Mouse (Mus musculus): ENCODE measurements at regions not wholly inside any gene's neighbourhood (a gene's known extent, or its start where the extent isn't known, plus 50 kb on each side); places are given as distances from the start of the nearest gene placed in this dataset.

DNA sequence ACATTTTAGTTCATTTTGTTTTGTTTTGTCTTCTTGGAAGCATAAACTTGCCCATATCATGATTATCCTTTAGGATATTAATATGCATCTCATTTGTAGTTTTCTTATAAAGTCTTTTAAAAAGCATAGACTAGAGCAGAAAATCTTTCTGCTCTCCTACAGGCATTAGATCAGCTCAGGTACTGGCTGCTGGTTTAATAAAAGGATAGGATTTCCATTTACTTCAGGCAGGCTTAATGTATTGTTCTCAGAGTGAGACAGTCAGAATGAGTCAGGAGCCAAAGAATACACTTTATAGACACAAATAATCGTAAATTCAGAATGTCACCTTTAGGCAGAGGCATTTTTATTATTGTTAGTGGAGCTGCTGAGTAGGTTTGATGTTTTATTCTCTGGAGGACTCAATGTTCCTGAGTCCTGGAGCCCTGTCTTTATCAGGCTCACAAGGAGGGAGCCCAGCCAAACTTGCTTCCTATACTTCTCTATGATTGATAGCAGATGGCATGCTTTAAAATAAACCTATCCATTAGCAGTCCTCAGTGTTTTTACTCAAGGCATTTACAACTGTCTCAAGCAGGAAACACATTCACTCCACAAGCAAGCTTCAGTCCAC, 469.5 kb upstream of the Zeb2 start:
- no peak overlapping the region for H3K27ac ChIP-seq (ENCODE audit: control insufficient read depth, low read depth, low read length)
- H3K79me2 ChIP-seq (ENCODE audit: control insufficient read depth, insufficient read depth, low read length, poor library complexity), result no peaks in the 10 kb centered on the region
- H3K36me3 ChIP-seq (ENCODE audit: control insufficient read depth in 1 of 2, insufficient read depth in 2 of 2, low read length in 2 of 2), result no peaks in the 10 kb centered on the region
- TF ChIP-seq CHD1 (IDR thresholded peaks at IDR 0.05; ENCODE audit: low read depth, low read length) (no peak), CHD2 (IDR thresholded peaks at IDR 0.05; ENCODE audit: low read length) (no peak), POLR2AphosphoS2 (IDR thresholded peaks at IDR 0.05; ENCODE audit: low read length) (no peak), TAL1 (IDR thresholded peaks at IDR 0.05; ENCODE audit: low read length) (no peak), ZMIZ1 (IDR thresholded peaks at IDR 0.05; ENCODE audit: low read depth, low read length) (no peak), UBTF (IDR thresholded peaks at IDR 0.05; ENCODE audit: borderline replicate concordance, insufficient read depth, low read depth, low read length) (no peak)
- DNase-seq (ENCODE audit: low read depth, low spot score), result no peak
- no peak overlapping the region for H3K9ac ChIP-seq (ENCODE audit: control insufficient read depth, low read depth, low read length, poor library complexity, severe bottlenecking)
- no peaks in the 10 kb centered on the region for H3K4me1 ChIP-seq (ENCODE audit: control insufficient read depth in 1 of 2, insufficient read depth in 2 of 2, low read length in 2 of 2)
- H3K27me3 ChIP-seq (ENCODE audit: control insufficient read depth in 1 of 2, insufficient read depth in 2 of 2, low read length in 2 of 2), result no peaks in the 10 kb centered on the region
- no peak overlapping the region for H3K4me3 ChIP-seq (ENCODE audit: control insufficient read depth in 1 of 2, insufficient read depth in 1 of 2, low read depth in 2 of 2, low read length in 2 of 2)
- no peaks in the 10 kb centered on the region for H3K9me3 ChIP-seq (replicated peaks; ENCODE audit: insufficient read depth, low read length)

DNA sequence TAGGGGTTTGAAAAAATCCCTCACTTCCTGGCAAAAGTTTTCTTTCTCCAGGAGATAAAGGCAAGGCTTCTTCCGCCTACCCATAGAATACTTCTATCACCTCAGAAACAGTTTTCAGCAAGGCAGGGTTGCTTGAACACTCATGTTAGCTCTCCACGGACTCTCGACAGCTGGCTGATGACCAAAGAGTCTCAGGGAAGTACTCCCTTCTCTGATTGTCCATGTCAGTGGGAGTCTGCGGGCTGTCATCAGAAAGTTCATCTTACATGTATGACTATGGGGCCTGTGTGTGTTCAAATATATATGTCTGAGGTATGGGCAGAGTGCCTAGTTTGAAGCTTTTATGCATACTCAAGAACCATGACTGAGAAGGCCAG, 464.3 kb upstream of the Zeb2 start:
- Histone ChIP-seq H3K36me3 (ENCODE audit: control insufficient read depth in 1 of 2, insufficient read depth in 2 of 2, low read length in 2 of 2) (no peaks in the 10 kb centered on the region), H3K79me2 (ENCODE audit: control insufficient read depth, insufficient read depth, low read length, poor library complexity) (no peaks in the 10 kb centered on the region), H3K4me1 (ENCODE audit: control insufficient read depth in 1 of 2, insufficient read depth in 2 of 2, low read length in 2 of 2) (no peaks in the 10 kb centered on the region), H3K9ac (ENCODE audit: control insufficient read depth, low read depth, low read length, poor library complexity, severe bottlenecking) (no peak overlapping the region), H3K27me3 (ENCODE audit: control insufficient read depth in 1 of 2, insufficient read depth in 2 of 2, low read length in 2 of 2) (no peaks in the 10 kb centered on the region), H3K27ac (ENCODE audit: control insufficient read depth, low read depth, low read length) (no peak overlapping the region), H3K4me3 (ENCODE audit: control insufficient read depth in 1 of 2, insufficient read depth in 1 of 2, low read depth in 2 of 2, low read length in 2 of 2) (no peak overlapping the region), H3K9me3 (replicated peaks; ENCODE audit: insufficient read depth, low read length) (no peaks in the 10 kb centered on the region)
- no peak for TF ChIP-seq MAX (IDR thresholded peaks at IDR 0.05; ENCODE audit: low read length)
- no peak for TF ChIP-seq USF1 (IDR thresholded peaks at IDR 0.05; ENCODE audit: low read depth, low read length)
- no peak for TF ChIP-seq RAD21 (IDR thresholded peaks at IDR 0.05; ENCODE audit: low read depth, low read length)
- TF ChIP-seq TBP (IDR thresholded peaks at IDR 0.05; ENCODE audit: low read depth, low read length), result no peak
- no peak for TF ChIP-seq TCF12 (IDR thresholded peaks at IDR 0.05; ENCODE audit: low read depth, low read length)
- TF ChIP-seq HCFC1 (IDR thresholded peaks at IDR 0.05; ENCODE audit: low read depth, low read length), result no peak
- no peak for TF ChIP-seq USF2 (IDR thresholded peaks at IDR 0.05; ENCODE audit: borderline replicate concordance in 1 of 2, insufficient read depth in 1 of 2, low read depth in 1 of 2, low read length in 2 of 2)
- no peak for TF ChIP-seq MAFK (IDR thresholded peaks at IDR 0.05; ENCODE audit: borderline replicate concordance, low read depth, low read length)
- no peak for TF ChIP-seq KAT2A (conservative IDR thresholded peaks at IDR 0.05; ENCODE audit: low read depth, low read length)
- TF ChIP-seq MYC (IDR thresholded peaks at IDR 0.05; ENCODE audit: low read depth, low read length), result no peak
- no peak for TF ChIP-seq SIN3A (IDR thresholded peaks at IDR 0.05; ENCODE audit: low read length)
- no peak for TF ChIP-seq EP300 (IDR thresholded peaks at IDR 0.05; ENCODE audit: low read depth in 1 of 2, low read length in 2 of 2)
- no peak for TF ChIP-seq TAL1 (IDR thresholded peaks at IDR 0.05; ENCODE audit: low read length)
- DNase-seq (ENCODE audit: low read depth, low spot score), result no peak
